Mouse (Mus musculus): ENCODE measurements around the gene Foxk1. TPM values are rescaled to one million over a fixed set of nuclear protein-coding genes. Genes with fewer than 3 reads are reported as not detected.
A peak's percentile ranks its signal among the peaks of the same experiment; 100 is the strongest.

Foxk1 gene
- total RNA-seq, 2 experiments from 2014 or later = 15.7 to 15.8 TPM

- DNase-seq = no peak
- intact Hi-C loops (cut with DNase I) = no loop called here
Measured at GRCm38 (mm10) chr5:142386784-142387680, 14.3 kb upstream of the Foxk1 start.

DNA sequence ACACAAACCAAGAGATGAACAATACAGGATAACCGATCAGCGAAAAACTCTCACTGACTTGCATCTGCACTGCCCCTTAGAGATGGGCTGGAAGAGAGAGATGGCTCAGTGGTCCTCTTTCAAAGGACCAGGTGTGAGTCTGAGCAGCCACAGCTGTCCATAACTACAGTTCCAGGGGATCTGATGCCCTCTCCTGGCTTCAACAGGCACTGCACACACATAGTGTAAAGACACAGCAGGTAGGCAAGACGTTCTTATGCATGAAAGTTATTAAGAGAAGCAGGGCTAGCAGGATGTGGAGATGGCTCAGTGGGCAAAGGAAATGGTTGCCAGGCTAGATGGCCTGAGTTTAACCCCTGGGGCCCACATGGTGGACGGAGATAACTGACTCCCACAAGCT lies 13.6 kb upstream of the Foxk1 start:
- intact Hi-C loops (cut with DNase I) = no loop called here
- no peak for DNase-seq

DNA sequence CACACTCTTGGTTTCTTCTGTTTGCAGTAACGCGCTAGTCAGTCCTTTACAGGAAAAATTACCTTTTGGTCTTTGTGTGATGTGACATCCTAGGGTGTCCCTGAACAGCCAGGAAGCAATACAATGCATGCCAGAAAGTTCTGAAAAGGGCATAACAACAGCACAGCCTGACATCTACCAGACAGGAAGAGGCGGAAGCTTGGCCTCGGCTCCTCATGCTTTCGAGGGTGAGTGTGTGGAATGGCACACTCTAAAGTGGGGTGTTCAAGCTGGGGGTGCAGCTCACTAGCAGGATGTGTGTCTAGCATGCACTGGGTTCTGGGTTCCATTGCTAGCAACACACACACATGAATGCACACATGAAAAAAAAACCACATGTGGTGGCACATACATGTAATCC lies 9.6 kb upstream of the Foxk1 start:
- intact Hi-C loops (cut with DNase I) = no loop called here
- DNase-seq = no peak

DNA sequence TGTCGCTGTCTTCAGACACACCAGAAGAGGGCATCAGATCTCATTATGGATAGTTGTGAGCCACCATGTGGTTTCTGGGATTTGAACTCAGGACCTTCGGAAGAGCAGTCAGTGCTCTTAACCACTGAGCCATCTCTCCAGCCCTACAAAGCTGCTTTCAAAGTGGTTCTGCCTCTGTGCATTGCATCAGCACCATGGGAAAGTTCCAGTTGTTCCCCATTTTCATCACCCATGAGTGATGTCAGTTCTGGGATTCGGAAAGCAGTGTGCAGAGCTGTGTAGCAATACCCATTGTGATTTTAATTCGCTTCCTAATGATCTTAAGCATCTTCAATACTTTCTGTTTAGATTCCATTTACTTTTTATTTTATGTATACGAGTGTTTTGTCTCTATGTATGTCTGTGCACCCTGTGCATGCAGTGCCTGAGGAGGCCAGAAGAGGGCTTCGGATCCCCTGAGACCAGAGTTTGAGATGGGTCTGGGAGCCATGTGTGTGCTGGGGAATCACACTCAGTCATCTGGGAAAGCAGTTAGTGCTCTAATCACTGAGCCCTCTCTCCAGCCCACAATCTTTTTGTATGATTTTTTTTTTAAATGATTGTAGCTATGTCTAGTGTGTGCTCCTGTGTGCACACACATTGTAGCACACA lies 6.6 kb upstream of the Foxk1 start:
- no peak for DNase-seq
- intact Hi-C loops (cut with DNase I) = no loop called here

DNA sequence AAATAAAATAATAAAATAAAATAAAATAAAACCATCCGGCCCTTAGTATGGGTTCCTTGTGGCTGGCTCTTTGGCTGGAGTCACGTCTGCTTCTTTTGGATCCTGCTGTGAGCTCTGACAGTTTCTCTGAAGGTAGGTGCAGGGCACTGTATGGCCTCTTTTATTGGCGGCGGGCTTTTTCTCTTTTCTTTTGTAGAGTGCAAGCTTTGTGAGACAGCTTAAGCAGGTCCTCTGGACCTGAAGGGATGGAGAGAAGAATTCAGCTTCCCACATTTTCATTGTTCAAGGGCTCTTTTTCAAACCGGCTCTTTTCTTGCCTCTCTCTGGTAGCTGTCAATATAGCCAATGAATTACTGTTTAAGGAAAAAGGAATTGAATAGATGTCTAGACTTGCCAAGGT lies 5.4 kb upstream of the Foxk1 start:
- intact Hi-C loops (cut with DNase I) = no loop called here
- DNase-seq = no peak

DNA sequence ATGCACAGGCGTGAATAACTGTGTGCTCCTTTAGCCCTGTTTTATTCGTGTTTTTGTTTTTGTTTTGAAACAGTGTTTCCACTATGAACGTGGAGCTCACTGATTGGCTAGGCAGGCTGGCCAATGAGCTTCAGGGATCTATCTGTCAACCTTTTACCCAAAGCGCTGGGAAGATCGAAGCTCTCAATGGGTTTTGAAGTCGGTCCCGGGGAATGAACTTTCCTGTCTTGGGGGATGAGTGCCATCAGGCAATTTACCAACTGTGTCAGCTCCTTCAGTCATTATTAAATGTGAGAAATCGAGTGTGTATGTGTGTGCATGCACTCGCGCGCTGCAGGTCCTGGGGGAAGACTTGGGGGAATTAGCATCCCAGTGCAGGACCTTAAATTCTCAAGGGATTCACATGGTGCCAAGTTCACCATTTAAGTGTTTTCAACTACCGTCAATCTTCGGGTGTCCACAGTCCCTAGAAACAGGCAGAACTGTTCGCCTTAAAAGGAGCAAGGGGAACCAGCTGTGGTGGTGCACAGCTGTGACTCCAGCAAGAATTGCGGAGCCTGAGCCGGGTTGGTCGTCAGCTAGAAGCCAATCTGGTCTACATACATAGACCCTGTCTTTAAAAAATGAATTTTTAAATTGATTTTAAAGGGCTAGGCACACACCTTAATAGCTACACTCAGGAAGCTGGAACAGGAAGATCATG lies 965 bp upstream of the Foxk1 start:
- intact Hi-C loops (cut with DNase I) = no loop called here
- DNase-seq = peak in 1 of 2 experiments; percentile 35

DNA sequence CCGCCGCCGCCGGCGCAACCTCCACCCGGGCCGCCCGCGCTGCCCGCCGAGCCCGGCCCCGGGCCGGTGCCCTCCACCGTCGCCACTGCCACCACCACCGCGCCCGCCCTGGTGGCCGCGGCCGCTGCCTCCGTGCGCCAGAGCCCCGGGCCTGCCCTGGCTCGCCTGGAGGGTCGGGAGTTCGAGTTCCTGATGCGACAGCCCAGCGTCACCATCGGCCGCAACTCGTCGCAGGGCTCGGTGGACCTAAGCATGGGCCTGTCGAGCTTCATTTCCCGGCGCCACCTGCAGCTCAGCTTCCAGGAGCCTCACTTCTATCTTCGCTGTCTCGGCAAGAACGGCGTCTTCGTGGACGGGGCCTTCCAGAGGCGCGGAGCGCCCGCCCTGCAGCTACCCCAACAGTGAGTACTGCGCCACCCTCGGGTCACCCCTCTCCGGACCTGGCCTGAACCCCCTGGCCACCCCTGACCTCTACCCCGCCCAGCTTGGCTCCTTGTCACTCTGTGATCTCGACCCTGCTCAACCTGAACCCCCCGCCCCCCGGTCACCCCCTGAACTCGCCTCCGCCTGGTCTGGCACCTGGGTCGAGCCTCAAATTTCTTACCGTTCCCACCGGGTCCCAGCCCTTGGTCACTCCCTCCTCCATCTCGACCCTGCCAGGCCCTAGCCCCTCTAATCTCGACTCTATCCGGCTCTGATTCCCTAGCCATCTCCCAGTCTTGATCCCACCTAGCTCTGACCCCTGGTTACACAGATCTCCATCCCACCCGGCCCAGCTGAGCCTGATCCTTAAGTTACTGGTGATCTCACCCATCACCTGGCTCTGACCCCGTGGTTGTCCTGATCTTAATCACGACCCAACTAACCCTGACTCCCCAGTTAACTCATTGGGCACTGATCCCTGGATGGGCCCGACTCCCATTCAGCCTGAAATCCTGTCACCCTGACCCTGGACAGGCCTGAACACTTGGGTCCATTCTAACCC lies 636 bp downstream of the Foxk1 start:
- intact Hi-C loops (cut with DNase I) = loop anchor here (1.0 to 2.0 kb wide), 4 partner anchors 23 to 47 kb away; no protein-coding TSS in a partner anchor
- DNase-seq = peak in 1 of 2 experiments; percentile 35

DNA sequence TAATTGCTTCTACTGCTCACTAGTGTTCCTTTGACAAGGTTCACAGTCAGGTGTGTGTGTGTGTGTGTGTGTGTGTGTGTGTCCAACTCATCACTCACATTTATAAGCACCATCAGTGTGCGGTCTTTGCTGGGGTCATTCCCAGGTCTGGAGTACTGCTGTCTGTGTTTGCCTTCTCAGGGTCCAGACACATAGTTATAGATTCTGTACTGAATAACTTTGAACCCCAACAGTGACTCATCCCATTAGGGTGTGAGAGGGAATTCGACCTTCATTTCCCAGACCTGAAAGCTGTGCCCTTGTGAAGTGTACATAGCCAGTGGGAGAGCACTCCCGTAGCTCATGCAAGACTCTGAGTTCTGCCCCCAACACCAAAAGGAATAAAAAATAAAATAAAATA lies 2.4 kb downstream of the Foxk1 start:
- no peak for DNase-seq
- intact Hi-C loops (cut with DNase I) = loop anchor here (2.0 kb wide), 3 partner anchors 21 to 45 kb away; no protein-coding TSS in a partner anchor

DNA sequence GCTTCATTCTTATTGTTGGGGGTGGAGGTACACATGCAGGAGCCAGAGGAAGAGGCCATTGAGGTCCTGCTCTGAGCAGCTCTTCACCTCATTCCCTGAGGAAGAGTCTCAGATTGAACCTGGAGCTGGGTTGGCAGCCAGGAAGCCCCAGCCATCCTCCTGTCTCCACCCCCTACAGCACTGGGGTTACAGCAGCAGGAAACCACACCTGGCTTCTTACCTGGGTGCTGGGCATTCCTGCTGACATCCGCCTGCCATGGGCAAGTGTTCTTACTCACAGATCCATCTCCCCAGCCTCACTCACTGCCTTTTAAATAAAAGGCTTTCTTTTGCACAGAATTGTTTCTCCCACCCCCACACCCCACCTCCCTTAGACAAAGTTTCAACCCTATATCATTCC lies 3.0 kb downstream of the Foxk1 start:
- DNase-seq = no peak
- intact Hi-C loops (cut with DNase I) = no loop called here

DNA sequence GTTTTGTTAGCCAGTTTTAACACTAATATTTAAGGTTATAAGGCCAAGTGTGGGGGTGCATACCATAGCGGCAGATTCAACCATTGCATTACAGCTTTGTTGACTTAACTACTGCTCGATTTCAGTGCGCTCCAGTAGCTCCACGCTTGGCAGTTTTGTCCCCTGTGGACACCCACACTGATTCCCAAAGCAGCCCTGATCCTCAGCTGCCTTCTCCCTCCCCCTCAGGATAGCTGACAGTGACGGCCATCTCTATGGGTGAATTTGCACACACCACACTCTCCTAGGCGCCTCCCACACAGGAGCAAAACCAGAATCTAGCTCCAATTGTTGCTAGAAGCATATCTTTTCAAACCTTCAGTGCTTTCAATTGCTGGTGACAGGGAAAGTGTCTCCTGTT lies 4.1 kb downstream of the Foxk1 start:
- intact Hi-C loops (cut with DNase I) = no loop called here

GRCm38 (mm10) chr5:142406401-142406800 lies 5.1 kb downstream of the Foxk1 start:
- DNase-seq = no peak
- intact Hi-C loops (cut with DNase I) = no loop called here

More for the DNA sequence above, 4.1 kb downstream of the Foxk1 start:
- no peak for DNase-seq

DNA sequence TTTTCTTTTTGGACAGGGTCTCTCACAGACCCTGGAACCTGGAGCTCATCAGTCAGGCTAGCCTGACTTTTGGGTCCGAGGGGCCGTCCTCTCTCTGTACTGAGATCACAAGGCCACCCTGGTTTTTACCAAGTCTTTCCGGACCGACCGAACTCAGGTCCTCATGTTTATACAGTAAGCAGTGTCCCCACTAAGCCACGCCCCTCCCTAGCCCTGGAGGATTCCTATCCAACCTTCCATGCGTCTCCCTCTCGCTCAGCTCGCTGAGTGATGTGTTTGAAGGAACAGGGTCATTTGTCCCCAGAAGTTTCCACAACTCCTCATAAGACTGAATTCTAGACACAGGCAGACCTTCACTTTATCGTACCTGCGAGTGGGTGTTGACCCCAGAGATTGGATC lies 5.6 kb downstream of the Foxk1 start:
- intact Hi-C loops (cut with DNase I) = no loop called here
- DNase-seq = no peak

- DNase-seq = no peak
Measured at GRCm38 (mm10) chr5:142407381-142407780, 6.1 kb downstream of the Foxk1 start.

GRCm38 (mm10) chr5:142409169-142409568 lies 7.9 kb downstream of the Foxk1 start:
- no peak for DNase-seq
- intact Hi-C loops (cut with DNase I) = no loop called here

More at GRCm38 (mm10) chr5:142407381-142407780, 6.1 kb downstream of the Foxk1 start:
- intact Hi-C loops (cut with DNase I) = no loop called here

DNA sequence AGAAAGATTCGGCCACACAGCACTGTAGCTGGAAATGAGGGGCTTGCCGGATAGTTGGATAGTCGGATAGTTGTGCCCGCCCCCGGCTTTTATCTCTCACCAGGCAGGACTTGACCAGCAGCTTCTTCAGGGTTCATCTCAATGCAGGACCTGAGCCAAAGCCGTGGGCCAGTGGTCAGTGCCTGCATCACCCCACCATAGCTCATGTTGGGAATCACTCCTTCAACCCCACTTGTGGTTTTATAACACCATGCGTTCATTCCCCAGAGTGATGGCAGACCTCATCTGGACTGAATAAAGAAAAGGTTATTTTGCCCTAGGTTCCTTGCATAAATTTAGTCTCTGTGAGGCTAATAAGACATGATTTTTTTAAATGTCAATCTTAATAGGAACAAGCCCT lies 9.1 kb downstream of the Foxk1 start:
- DNase-seq = no peak
- intact Hi-C loops (cut with DNase I) = no loop called here

- intact Hi-C loops (cut with DNase I) = no loop called here
- no peak for DNase-seq
Measured at GRCm38 (mm10) chr5:142412678-142413385, 11.5 kb downstream of the Foxk1 start.

DNA sequence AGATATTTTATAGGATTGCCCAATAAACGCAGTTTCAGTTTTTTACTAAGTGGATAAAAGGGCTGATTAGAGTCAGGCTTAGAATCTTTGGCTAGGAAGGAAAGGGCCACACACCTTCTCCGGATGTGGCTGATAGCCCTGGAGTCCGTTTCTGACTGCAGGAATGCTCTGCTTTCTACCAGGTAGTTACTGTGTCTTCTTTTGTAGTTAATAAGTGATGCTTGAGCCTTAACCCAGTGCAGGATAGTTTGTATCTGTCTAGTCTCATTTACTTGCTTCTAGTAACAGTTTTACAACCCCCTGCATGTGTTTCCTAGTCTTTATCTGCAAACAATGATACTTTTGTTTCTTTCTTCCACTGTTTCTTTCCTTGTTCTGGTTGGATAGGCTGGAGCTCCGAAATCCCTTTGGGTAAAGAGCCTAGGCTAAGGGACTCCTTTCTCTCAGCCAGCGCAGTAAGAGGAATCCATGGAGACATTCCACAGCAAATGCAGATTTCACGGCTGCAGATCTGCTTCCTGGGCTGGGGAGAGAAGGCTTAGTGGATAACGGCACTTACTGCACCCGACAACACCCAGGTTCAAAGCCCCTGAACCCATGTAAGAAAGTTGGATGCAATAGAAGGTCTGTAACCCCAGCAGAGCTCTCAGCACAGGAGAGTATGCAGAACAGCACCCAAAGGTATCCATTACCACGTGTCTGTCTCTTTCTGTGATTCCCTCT lies 12.6 kb downstream of the Foxk1 start:
- no peak for DNase-seq
- intact Hi-C loops (cut with DNase I) = no loop called here

DNA sequence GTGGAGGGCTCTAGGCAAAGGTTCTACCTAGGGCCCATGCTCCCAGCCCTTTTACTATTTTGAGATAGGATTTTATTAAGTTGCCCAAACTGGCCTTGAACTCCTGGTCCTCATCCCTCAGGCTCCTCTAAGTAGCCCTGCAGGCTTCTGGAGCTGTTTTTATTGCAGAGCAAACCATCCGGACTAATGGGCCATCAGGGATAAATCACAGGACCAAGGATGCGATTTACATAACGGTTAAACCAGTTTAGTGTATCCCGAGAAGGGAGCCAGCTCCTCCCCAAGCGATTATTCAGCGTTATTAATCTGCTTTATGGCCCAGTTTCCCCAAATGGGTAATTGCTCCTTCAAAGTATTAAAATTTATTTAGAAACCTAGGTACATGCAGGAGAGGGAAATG lies 14.1 kb downstream of the Foxk1 start:
- DNase-seq = no peak
- intact Hi-C loops (cut with DNase I) = no loop called here
